Mouse (Mus musculus) cerebellum, adult 18-20 months (tissue): Measurements from ENCODE around the gene Tubb2b.
A peak's percentile ranks its signal among the peaks of the same experiment; 100 is the strongest.
"Not testable (repeated sequence)": the region's sequence is repeated elsewhere in the genome, so short reads cannot be mapped to it uniquely, and the experiment has no call there.

Experiments used
- DNase-seq, 2 experiments: peaks; one replicate each; pipeline ENCODE4 v3.0.0; 2021

Tubb2b gene

GRCm38 (mm10) chr13:34105364-34105763 is 24.9 kb downstream of the Tubb2b start:
- no peak for DNase-seq

- no peak for DNase-seq
Measured at GRCm38 (mm10) chr13:34101908-34102307, 28.4 kb downstream of the Tubb2b start.

DNA sequence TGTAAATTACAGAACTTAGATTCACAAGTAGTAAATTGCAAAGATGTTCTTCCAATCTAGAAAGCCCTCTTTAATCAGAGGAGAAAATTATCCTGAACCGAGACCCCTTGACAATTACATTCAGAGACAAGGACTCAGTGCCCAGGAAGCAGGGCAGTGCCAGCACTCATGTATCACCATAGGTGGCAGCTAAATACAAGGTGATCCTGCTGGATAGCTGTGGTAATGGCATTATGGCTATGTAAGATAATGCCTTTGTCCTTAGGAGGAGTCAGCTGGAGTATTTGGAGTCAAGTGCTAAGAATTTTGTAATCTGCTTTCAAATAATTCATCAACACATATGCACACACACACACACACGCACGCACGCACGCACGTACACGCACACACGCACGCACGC is 29.0 kb downstream of the Tubb2b start:
- DNase-seq, result no peak

- no peak for DNase-seq
Measured at GRCm38 (mm10) chr13:34100733-34101132, 29.5 kb downstream of the Tubb2b start.

- no peak for DNase-seq
Measured at GRCm38 (mm10) chr13:34097086-34097485, 33.2 kb downstream of the Tubb2b start.

DNA sequence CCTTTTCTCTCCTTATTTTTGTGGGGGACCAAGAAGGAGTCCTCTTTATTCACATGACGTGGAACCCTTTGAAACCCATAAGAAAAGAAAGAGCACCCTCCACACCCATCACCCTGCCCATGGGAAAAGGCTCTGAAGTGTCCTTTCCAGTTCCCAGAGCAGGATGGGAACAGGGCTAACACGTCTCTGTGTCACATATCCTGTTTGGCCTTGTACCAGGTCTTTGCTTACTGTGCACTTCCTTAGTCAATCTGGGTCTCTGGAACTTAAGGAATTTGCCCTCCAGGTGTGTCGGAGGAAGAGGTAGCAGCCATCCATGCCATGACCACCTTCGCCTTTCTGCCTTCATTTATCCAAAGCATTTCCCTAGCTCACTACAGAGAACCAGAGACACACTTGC is 33.8 kb downstream of the Tubb2b start:
- no peak for DNase-seq

DNA sequence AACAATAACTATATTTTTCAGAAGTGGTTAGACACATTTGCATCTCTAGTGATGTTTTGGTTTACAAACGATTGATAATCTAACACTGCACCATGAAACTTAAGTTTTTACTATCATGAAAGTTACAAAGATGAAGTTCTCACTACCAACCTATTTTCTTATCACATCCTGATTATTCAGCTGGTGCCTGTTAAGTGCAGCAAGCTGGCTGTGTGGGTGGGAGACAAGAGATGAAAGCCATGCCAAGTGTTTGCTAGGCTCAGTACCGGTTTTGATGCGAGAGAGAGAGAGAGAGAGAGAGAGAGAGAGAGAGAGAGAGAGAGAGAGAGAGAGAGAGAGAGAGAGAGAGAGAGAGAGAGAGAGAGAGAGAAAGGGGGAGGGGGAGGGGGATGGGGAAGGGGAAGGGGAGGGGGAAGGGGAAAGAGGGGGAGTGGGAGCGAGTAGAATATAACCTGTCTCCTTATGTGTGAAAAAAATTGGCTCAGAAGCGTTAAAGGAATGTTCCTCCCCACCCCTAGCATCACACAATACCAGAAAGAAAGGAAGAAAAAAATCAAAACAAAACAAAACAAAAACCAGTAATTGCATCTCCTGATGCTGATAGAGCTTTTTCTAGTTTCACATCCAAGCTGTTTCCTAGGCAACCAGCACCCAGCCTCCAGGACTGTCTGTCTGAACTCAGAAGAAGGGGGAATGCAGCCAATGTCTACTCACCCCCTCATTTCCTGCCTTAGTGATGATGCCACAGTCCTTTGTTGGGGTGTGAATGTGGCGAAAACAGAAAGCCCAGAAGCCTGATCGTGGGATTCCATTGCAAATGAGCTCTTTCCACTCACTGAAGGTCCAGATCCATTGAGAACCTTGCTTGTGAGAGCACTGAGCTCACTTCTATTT is 34.5 kb downstream of the Tubb2b start:
- DNase-seq, result peak in 1 of 2 experiments; percentile 15

DNA sequence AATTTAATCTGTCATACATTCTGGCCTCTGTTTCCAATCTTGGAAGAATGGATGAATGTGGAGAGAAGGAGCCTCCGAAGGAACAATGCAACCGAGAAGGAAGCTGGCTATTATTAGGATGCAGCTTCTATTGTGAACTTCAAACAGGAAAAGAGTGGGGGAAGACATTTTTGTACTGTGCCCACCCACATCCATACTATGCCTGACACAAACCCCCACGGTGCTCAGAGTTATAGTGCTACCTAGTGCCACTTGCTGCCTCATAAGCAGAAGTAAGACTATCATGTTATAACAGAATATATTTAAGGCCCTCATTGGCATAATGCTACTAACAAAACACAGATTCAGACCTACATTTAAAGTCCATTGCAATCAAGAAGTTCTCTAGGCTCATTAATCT is 40.9 kb downstream of the Tubb2b start:
- no peak for DNase-seq

GRCm38 (mm10) chr13:34088871-34089288 is 41.4 kb downstream of the Tubb2b start:
- DNase-seq, result no peak

DNA sequence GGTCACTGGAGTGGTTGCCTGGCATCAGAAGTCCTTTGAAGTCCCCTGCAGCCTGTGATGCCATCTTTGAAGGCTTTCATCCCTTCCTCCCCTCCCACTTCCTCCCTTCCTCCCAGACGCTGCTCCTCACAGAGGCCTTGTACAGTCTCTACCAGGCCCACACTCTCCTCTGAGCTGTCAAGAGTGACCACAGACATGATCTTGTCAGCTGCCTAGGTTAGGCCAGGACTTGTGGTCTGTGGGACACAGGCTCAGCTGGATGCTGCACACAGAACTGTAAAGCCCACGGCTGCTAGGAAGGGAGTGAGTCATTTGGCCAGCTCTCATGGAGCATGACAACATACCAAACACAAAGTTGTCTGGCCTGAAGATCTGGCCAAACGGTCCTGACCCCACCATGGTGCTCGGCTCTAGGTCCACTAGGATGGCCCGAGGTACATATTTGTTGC is 42.0 kb downstream of the Tubb2b start:
- DNase-seq, result not testable (repeated sequence)

GRCm38 (mm10) chr13:34087052-34087812 is 43.0 kb downstream of the Tubb2b start:
- peak in 1 of 2 experiments; percentile 13 for DNase-seq

GRCm38 (mm10) chr13:34084026-34084750 is 46.1 kb downstream of the Tubb2b start:
- DNase-seq, result no peak

- DNase-seq, result no peak
Measured at GRCm38 (mm10) chr13:34081926-34082325, 48.3 kb downstream of the Tubb2b start.

- no peak for DNase-seq
Measured at GRCm38 (mm10) chr13:34079801-34080200, 50.5 kb downstream of the Tubb2b start.

DNA sequence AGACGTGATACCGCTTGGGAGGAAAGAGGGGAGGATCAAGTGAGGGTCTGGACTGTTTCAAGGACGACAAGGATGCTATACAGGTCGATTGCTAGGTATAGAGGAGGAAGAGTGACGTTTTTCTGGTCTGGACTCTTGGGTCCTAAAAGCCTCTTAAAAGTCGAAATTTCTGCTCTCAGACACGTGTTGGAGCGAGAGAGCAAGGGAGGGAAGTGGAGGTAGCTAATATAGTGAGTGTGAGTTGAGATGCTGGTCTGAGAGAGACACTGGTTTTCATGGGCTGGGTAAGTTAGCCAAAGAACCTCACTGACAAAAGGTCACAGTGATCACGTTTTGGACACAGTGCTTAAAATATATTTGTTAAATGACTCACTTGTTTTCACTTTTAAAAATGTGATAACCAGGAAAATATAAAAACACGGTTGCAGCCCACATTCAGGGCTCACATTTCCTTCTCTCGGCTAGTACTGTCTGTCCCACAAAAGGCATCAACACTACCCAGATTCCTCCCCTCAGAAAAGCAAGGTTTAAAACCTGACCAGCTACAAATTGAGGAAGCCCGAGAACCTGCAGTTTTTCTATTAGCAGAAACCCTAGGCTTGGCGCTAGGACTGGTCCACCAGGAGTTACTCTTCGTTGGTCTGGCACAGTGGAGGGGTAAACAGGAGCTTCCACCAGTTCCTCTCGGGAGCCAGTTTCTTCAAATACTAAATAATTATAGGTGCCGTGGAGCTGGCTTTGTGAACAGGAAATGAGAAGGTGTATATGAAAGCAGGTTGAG is 51.6 kb downstream of the Tubb2b start:
- no peak for DNase-seq

DNA sequence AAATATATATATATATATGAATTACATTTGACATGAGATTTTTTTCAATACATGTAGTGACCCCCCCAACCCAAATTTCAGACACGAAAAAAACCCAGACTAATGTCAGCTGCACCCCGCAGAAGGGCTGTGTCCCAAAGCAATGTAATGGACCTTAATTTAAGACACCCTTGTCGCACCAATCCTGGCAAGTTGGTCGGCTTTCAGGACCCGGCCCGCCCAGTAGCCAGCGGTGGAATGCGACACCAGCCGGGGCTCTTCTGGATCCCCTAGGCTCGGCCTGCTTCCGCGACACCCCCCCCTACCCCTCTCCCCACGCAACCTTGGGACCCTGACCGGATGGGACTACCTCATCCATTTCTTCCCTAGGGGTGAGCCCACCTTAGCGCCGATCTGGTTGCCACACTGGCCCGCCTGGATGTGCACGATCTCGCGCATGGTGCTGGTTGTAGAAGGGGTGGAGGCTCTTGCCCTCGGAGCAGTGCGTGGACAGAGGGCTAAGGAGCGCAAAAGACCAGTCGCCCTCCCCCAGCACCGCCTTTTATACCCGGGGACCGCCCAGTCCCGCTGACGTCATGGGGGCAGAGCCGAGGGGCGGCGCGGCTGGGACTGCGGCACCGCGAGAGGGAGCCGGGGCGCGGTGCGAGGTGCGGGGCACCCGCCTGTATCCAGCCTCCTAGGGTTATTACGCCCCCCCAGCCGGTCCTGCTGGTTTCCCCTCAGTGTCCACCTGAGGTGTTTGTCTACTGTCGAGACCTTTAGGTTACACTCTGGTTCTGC is 52.6 kb downstream of the Tubb2b start, which contains the start of gene Tubb2a:
Gene Tubb2a, minus strand, starts transcription at position 516 of the 780 bp plus-strand sequence.
- DNase-seq, result peak; percentile 91 to 94
